Mouse (Mus musculus): ENCODE measurements at regions not wholly inside any gene's neighbourhood (a gene's known extent, or its start where the extent isn't known, plus 50 kb on each side); places are given as distances from the start of the nearest gene placed in this dataset.

GRCm38 (mm10) chr2:134290126-134290691, 264.0 kb downstream of the Hao1 start:
- WGBS, result 90% methylated on average over 2 of the region's 2 CpGs
- H3K27me3 ChIP-seq (ENCODE audit: control insufficient read depth, insufficient read depth, low read length), result no peaks in the 10 kb centered on the region
- TF ChIP-seq CTCF (IDR thresholded peaks at IDR 0.05; ENCODE audit: borderline replicate concordance, insufficient read depth, low read depth, low read length) (no peak), POLR2A (IDR thresholded peaks at IDR 0.05; ENCODE audit: borderline replicate concordance, insufficient read depth, low read length) (no peak)
- no peak overlapping the region for H3K4me3 ChIP-seq (replicated peaks; ENCODE audit: insufficient read depth, low read depth, low read length)
- no peaks in the 10 kb centered on the region for H3K4me1 ChIP-seq (ENCODE audit: control insufficient read depth, insufficient read depth, low read length)
- DNase-seq, result no peak
- H3K27ac ChIP-seq (ENCODE audit: insufficient read depth, low read length), result no peak overlapping the region

- Histone ChIP-seq H3K4me3 (replicated peaks; ENCODE audit: insufficient read depth, low read depth, low read length) (no peak overlapping the region), H3K27ac (ENCODE audit: insufficient read depth, low read length) (no peak overlapping the region), H3K27me3 (ENCODE audit: control insufficient read depth, insufficient read depth, low read length) (no peaks in the 10 kb centered on the region), H3K4me1 (ENCODE audit: control insufficient read depth, insufficient read depth, low read length) (no peaks in the 10 kb centered on the region)
- 35% methylated on average over 3 of the region's 3 CpGs for WGBS
- no peak for DNase-seq
- TF ChIP-seq CTCF (IDR thresholded peaks at IDR 0.05; ENCODE audit: borderline replicate concordance, insufficient read depth, low read depth, low read length) (no peak), POLR2A (IDR thresholded peaks at IDR 0.05; ENCODE audit: borderline replicate concordance, insufficient read depth, low read length) (no peak)
Observed at GRCm38 (mm10) chr2:134275881-134276280, 278.3 kb downstream of the Hao1 start.

- Histone ChIP-seq H3K27ac (ENCODE audit: insufficient read depth, low read length) (no peak overlapping the region), H3K4me1 (ENCODE audit: control insufficient read depth, insufficient read depth, low read length) (no peaks in the 10 kb centered on the region), H3K27me3 (ENCODE audit: control insufficient read depth, insufficient read depth, low read length) (no peaks in the 10 kb centered on the region), H3K4me3 (replicated peaks; ENCODE audit: insufficient read depth, low read depth, low read length) (no peak overlapping the region)
- 44% methylated on average over 2 of the region's 2 CpGs for WGBS
- no peak for TF ChIP-seq POLR2A (IDR thresholded peaks at IDR 0.05; ENCODE audit: borderline replicate concordance, insufficient read depth, low read length)
- no peak for TF ChIP-seq CTCF (IDR thresholded peaks at IDR 0.05; ENCODE audit: borderline replicate concordance, insufficient read depth, low read depth, low read length)
- no peak for DNase-seq
Observed at GRCm38 (mm10) chr2:134268466-134268865, 285.7 kb downstream of the Hao1 start.
